Mouse (Mus musculus) limb, embryonic 10.5 days (tissue): ENCODE measurements at regions not wholly inside any gene's neighbourhood (a gene's known extent, or its start where the extent isn't known, plus 50 kb on each side); places are given as distances from the start of the nearest gene placed in this dataset.

Source experiments
- DNase-seq: peaks from one replicate; pipeline ENCODE4 v3.0.0-alpha.2; 2017; ENCODE audit warnings: low spot score
- H3K27ac ChIP-seq: fragments of 300-500 bp; sonication (generic); 2 replicates; pipeline ENCODE4 v1.5.1; 2016; ENCODE audit warnings: mild to moderate bottlenecking
- H3K27me3 ChIP-seq: fragments of 300-500 bp; sonication (generic); 2 replicates; pipeline ENCODE4 v1.6.1; 2016; ENCODE audit warnings: low read depth, mild to moderate bottlenecking; ENCODE audit not compliant: poor library complexity, severe bottlenecking
- H3K36me3 ChIP-seq: fragments of 300-500 bp; sonication (generic); 2 replicates; pipeline ENCODE4 v1.6.1; 2016; ENCODE audit warnings: mild to moderate bottlenecking, moderate library complexity
- H3K4me1 ChIP-seq: fragments of 300-500 bp; sonication (generic); 2 replicates; pipeline ENCODE4 v1.6.1; 2016
- H3K4me3 ChIP-seq: fragments of 300-500 bp; sonication (generic); 2 replicates; pipeline ENCODE4 v1.5.1; 2016; ENCODE audit warnings: mild to moderate bottlenecking, moderate library complexity
- H3K9me3 ChIP-seq: fragments of 300-500 bp; sonication (generic); replicated peaks from 2 replicates; pipeline ENCODE4 v1.6.1; 2016; ENCODE audit warnings: mild to moderate bottlenecking
- WGBS: fragments of 180-500 bp; shearing (Covaris S2); methylation state at CpG from one replicate; pipeline ENCODE4 v1.1.7; 2016; 5-methylcytosine and 5-hydroxymethylcytosine counted together

DNA sequence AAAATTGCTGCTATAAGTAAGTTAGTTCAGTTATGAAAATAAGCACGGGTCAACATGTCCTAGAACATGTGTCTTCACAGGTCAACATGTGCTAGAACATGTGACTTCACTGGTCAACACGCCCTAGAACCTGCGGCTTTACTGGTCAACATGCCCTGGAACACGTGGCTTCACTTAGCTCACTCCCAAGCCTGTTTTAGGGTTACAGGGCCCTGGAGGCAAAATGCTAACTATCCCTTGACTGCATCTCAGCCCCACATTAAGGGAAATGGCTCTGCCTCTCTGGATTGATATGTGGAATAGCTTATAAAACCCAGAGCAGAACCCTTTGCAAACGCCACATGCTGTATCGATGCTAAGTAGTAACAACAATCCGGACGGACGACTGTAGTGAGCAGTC, 67.8 kb downstream of the Nkx6-1 start:
- no peaks in the 10 kb centered on the region for H3K36me3 ChIP-seq
- H3K27ac ChIP-seq = no peak overlapping the region
- no peak overlapping the region for H3K4me3 ChIP-seq
- H3K9me3 ChIP-seq = no peaks in the 10 kb centered on the region
- WGBS = 90% methylated on average over 9 of the region's 9 CpGs
- no peaks in the 10 kb centered on the region for H3K27me3 ChIP-seq
- peaks cover 5% of the 10 kb centered on the region; the same call in 1 of the 2 replicates for H3K4me1 ChIP-seq
- DNase-seq = no peak

DNA sequence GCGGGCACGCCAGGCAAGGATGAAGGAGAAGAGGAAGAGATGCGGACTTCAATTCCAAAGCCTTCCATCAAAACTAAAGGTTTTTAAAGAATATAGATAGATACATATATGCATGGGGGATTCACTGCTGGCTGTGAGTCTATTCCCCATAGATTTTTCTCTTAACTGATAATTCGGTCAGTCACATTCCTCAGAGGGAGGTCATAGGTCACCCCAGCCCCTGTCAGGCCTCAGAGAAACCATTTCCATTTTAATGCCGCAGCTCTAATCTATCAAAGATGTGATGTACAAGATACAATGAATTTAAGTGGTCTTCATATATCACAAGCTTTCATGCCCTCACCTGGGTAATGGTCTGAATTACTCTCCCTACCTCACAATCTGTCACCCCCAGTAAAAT, 73.6 kb downstream of the Nkx6-1 start:
- WGBS = 73% methylated on average over 5 of the region's 5 CpGs

DNA sequence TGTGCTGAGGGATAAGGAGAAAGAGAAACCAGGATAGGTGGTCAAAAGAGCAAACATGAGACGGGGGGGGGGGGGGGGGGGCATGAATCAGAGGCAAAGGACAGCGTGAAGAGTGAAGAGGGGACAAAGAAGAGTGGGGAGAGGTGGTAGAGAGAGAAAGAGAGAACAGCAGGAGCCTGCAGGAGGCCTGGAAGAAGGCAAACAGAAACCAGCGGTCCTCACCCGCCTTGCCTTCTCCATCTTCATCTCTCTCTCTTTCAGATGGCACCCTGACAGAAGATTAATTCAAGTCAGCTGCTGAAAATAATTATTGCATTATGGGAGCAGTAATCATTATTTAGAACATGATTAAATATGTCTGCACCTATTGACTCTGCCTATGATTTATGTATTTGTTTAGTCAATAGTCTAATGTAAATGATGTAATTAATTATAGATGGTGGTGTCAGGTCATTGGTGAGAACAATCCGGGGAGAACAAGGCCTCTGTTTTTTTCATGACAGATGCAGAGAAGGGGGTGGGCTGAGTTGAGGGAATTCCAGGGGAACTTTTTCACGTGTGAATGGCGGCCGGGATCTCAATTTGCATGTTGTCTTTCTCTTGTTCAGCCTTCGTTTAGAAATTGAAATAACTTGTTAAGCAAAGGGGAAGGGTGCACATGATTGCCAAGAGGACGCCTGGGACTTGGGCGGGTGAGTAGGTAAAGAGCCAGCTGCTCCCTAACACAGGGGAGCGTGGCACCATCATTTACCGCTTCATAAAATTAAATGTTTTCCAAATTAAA, 74.3 kb downstream of the Nkx6-1 start:
- Histone ChIP-seq H3K9me3 (no peaks in the 10 kb centered on the region), H3K27ac (no peak overlapping the region), H3K4me1 (peaks cover 14% of the 10 kb centered on the region), H3K27me3 (no peaks in the 10 kb centered on the region), H3K36me3 (no peaks in the 10 kb centered on the region), H3K4me3 (no peak overlapping the region)
- 70% methylated on average over 12 of the region's 13 CpGs for WGBS
- DNase-seq = no peak

More for the DNA sequence above, 73.6 kb downstream of the Nkx6-1 start:
- H3K36me3 ChIP-seq = no peaks in the 10 kb centered on the region
- H3K27ac ChIP-seq = no peak overlapping the region
- no peak overlapping the region for H3K4me3 ChIP-seq
- no peaks in the 10 kb centered on the region for H3K27me3 ChIP-seq
- H3K9me3 ChIP-seq = no peaks in the 10 kb centered on the region
- DNase-seq = no peak
- H3K4me1 ChIP-seq = peaks cover 14% of the 10 kb centered on the region

GRCm38 (mm10) chr5:101572966-101573365, 91.8 kb downstream of the Nkx6-1 start:
- H3K27me3 ChIP-seq = no peaks in the 10 kb centered on the region
- H3K9me3 ChIP-seq = no peaks in the 10 kb centered on the region
- DNase-seq = no peak
- H3K36me3 ChIP-seq = no peaks in the 10 kb centered on the region
- 77% methylated on average over 15 of the region's 15 CpGs for WGBS
- H3K4me1 ChIP-seq = peaks cover 7% of the 10 kb centered on the region; the same call in 1 of the 2 replicates
- no peak overlapping the region for H3K4me3 ChIP-seq
- H3K27ac ChIP-seq = no peak overlapping the region

- Histone ChIP-seq H3K4me1 (no peaks in the 10 kb centered on the region), H3K27me3 (no peaks in the 10 kb centered on the region), H3K27ac (no peak overlapping the region), H3K4me3 (no peak overlapping the region), H3K36me3 (no peaks in the 10 kb centered on the region), H3K9me3 (no peaks in the 10 kb centered on the region)
- WGBS = 56% methylated on average over 7 of the region's 7 CpGs
- DNase-seq = no peak
Measured at GRCm38 (mm10) chr5:101565770-101566169, 99.0 kb downstream of the Nkx6-1 start.

- H3K4me1 ChIP-seq = no peaks in the 10 kb centered on the region
- H3K36me3 ChIP-seq = no peaks in the 10 kb centered on the region
- H3K9me3 ChIP-seq = no peaks in the 10 kb centered on the region
- no peak for DNase-seq
- H3K4me3 ChIP-seq = no peak overlapping the region
- H3K27me3 ChIP-seq = no peaks in the 10 kb centered on the region
- no peak overlapping the region for H3K27ac ChIP-seq
Measured at GRCm38 (mm10) chr5:101560366-101560765, 104.4 kb downstream of the Nkx6-1 start.

DNA sequence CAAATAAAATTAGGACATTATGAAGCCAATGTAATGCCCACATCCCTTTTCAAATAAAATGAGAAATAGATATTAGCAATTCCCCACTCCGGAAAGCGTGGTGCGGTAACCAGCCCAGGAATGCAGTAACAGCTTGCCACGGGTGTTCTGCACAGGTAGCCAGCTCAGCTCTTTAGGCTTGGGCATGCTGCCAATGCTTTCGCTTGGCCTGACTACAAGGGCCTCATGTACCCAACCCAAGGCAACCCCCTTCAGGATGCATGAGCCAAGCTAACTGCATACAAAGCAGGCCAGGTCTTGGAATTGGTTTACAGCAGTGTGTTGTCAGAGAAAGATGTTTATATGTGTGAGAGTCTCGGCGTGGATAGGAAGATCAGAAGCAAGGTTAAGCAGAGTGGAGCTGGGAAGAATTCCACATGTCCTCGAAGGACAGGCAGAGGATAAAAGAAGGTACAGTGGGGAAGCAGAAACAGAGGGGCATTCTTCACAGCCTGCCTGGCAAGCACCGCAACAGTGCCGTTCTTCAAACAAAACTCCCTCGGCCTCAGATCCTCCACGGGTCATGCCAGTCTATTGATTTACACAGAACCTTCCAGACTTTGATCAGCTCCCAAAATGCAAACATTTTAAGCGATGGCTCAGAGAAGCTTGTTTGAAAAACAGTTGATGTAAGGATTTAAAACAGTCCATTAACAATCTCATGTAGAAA, 106.4 kb downstream of the Nkx6-1 start:
- DNase-seq = no peak
- H3K27me3 ChIP-seq = no peaks in the 10 kb centered on the region
- WGBS = 86% methylated on average over 13 of the region's 13 CpGs

DNA sequence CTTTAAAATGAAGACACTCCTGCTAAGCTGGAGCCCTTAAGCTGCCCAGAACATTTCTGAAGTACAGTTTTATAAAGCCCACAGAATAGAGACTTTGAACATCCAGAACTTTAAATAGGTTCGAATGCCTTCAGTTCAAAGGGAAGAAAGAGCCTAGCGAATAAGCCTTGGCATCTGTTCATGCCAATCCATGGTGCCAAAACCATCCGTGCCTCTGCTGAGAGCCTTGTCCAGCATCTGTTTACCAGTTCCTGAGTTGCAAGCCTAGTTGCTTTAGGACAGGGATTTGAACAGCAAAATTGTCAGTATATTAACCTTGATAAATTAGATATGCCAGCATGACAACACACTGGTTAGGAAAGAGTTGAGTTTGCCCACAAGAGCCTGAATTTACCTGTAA, 107.6 kb downstream of the Nkx6-1 start:
- H3K27me3 ChIP-seq = no peaks in the 10 kb centered on the region
- no peak for DNase-seq
- 87% methylated on average over 3 of the region's 3 CpGs for WGBS

More for the DNA sequence above, 106.4 kb downstream of the Nkx6-1 start:
- no peaks in the 10 kb centered on the region for H3K9me3 ChIP-seq
- H3K4me3 ChIP-seq = no peak overlapping the region
- H3K36me3 ChIP-seq = no peaks in the 10 kb centered on the region
- no peaks in the 10 kb centered on the region for H3K4me1 ChIP-seq
- no peak overlapping the region for H3K27ac ChIP-seq

DNA sequence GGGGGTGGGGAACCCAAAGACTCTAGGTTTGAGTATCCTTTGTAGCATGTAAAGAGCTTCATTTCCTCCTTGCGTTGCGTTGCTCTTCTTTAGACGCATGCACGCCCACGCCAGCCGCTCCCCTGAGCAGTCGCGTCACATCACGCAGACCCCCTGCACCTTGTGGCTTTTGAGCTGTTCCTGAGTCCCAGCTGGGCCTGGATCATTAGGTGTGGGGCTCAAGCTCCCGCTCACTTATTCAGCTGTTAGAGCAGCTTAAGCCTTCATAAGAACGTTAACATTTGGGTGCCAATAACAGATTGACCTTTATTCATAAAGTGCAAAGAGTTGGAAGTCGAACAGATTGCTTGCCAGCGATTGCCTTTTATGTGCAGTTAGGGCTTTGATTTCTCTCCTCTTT, 121.5 kb downstream of the Nkx6-1 start:
- peaks cover 16% of the 10 kb centered on the region for H3K4me1 ChIP-seq
- no peaks in the 10 kb centered on the region for H3K36me3 ChIP-seq
- H3K9me3 ChIP-seq = no peaks in the 10 kb centered on the region
- DNase-seq = no peak
- peaks cover 76% of the 10 kb centered on the region for H3K27me3 ChIP-seq
- 29% methylated on average over 13 of the region's 13 CpGs for WGBS
- no peak overlapping the region for H3K27ac ChIP-seq
- H3K4me3 ChIP-seq = no peak overlapping the region

More for the DNA sequence above, 107.6 kb downstream of the Nkx6-1 start:
- no peak overlapping the region for H3K27ac ChIP-seq
- H3K4me3 ChIP-seq = no peak overlapping the region
- no peaks in the 10 kb centered on the region for H3K4me1 ChIP-seq
- H3K9me3 ChIP-seq = no peaks in the 10 kb centered on the region
- no peaks in the 10 kb centered on the region for H3K36me3 ChIP-seq

DNA sequence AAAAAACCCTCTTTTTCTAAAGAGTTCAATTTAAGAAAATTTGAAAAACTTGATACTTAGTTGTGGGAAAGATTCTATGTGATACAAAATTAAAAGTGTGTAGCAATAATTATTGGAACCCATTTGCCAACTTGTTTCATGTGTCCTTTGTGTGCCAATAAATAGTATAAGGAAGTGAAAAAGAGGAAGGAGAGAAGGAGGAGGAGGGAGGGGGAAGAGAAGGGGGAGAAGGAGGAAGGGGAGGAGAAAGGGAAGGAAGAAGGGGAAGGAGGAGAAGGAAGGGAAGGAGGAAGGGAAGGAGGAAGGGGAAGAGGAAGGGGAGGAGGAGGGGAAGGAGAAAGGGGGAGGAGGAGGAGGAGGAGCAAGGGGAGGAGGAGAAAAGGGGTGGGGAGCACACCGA, 125.0 kb downstream of the Nkx6-1 start:
- no peak overlapping the region for H3K4me3 ChIP-seq
- no peaks in the 10 kb centered on the region for H3K9me3 ChIP-seq
- WGBS = 50% methylated on average over 1 of the region's 1 CpGs
- H3K27ac ChIP-seq = no peak overlapping the region
- H3K36me3 ChIP-seq = no peaks in the 10 kb centered on the region
- no peak for DNase-seq
- peaks cover 27% of the 10 kb centered on the region for H3K4me1 ChIP-seq
- H3K27me3 ChIP-seq = peaks cover 83% of the 10 kb centered on the region

DNA sequence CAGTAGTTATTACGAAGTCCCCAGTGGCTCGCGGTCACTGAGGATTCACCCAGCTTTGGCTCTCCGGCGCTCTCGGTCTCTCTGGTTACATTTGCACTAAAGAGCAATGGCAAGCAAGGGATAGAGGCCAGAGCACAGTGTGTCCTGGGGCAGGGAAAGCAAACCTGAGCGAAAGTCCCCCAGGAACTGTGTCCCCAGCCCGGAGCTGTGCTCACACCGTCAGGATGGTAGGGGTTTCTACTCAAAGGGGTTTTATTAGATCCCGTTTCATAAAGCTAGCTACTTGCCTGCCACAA, 125.6 kb downstream of the Nkx6-1 start:
- Histone ChIP-seq H3K36me3 (no peaks in the 10 kb centered on the region), H3K27ac (no peak overlapping the region), H3K4me1 (peaks cover 27% of the 10 kb centered on the region), H3K4me3 (peak overlapping the region; percentile 24), H3K9me3 (no peaks in the 10 kb centered on the region), H3K27me3 (peaks cover 82% of the 10 kb centered on the region)
- 6% methylated on average over 10 of the region's 10 CpGs for WGBS
- peak; percentile 39 for DNase-seq

DNA sequence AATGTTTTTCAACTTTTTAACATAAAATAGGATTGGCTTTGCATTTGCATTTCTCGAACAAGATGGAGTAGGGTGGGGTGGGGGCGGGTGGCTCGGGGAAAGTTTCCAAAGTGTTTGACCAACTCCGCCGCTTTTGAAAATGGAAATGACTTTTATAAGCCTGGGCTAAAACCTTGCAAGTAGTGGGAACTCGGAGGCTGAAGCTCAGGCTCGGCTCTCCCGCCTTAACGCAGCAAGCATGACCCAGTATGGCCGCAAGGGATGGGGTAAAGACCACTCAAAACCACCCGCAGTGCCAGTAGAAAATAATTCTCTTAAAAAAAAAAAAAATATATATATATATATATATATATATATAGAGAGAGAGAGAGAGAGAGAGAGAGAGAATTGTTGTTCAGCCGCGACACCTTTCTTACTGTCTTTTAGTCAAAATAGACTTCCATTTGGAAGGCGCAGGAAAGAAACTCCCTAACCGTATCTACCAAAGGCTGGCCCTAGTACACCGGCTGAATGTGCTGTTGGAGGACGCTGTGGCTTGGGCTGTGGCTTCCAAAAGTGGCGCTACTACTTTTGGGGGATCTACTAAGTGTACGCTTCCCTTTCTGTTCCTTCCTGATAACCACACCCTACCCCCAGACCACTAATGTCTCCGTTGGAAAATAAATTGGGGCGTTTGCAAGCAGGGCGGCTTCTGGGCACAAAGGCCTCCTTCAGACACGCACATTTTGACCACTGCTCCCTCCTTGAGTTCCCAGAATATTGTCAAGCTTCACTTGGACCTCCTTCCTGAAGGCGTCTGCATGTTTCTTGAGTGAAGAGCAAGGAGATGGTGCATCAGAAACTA, 126.2 kb downstream of the Nkx6-1 start:
- WGBS = 5% methylated on average over 24 of the region's 24 CpGs
- Histone ChIP-seq H3K27ac (no peak overlapping the region), H3K4me1 (peaks cover 24% of the 10 kb centered on the region), H3K9me3 (no peaks in the 10 kb centered on the region), H3K36me3 (no peaks in the 10 kb centered on the region), H3K27me3 (peaks cover 77% of the 10 kb centered on the region), H3K4me3 (peak overlapping the region; percentile 38)
- DNase-seq = peak; percentile 40
